Mouse (Mus musculus): ENCODE measurements around the gene Olfr251. TPM values are rescaled to one million over a fixed set of nuclear protein-coding genes. Genes with fewer than 3 reads are reported as not detected.
"Not testable (repeated sequence)": the region's sequence is repeated elsewhere in the genome, so short reads cannot be mapped to it uniquely, and the experiment has no call there.

Gene Olfr251
- polyA plus RNA-seq (2014; fragmentation: Nextera tagmentation; extraction: Ambion mirVana), result not detected in 2 replicates

DNA sequence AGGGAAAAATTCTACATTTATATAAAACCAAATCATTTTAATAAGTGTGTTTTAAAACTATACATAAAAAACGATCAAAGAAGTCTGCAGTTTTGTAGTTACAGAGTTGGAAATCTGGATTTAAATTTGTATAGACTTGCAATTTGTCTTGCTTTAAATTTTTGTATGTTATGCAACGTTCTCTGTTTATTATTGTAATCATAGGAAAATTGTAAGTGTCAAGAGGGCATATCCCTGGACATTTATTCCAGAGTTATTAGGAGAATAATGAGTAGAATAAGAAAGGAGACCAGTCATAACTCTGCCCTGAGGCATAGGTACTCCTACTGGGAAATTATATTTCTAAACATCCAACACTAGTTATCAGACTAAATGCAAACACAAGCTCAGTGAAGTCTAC is at the start of gene Olfr251:
Gene Olfr251 (plus strand): TSS at position 301 of the 400 bp plus-strand sequence.
- no peaks in the 10 kb centered on the region for H3K27me3 ChIP-seq (ENCODE audit: insufficient read depth, low read length)
- no peak within 1 kb of the TSS for H3K9ac ChIP-seq
- WGBS, result 48% methylated on average over 2 of the region's 2 CpGs
- no peaks in the 10 kb centered on the region for H3K4me1 ChIP-seq (ENCODE audit: insufficient read depth)
- H3K4me3 ChIP-seq (ENCODE audit: low read depth, low read length), result no peak within 1 kb of the TSS
- H3K36me3 ChIP-seq (ENCODE audit: insufficient read depth), result no peaks in the 10 kb centered on the region
- H3K4me2 ChIP-seq, result no peak within 1 kb of the TSS
- no peak within 1 kb of the TSS for H3K27ac ChIP-seq (ENCODE audit: low read depth)
- TF ChIP-seq CTCF (IDR thresholded peaks at IDR 0.05; ENCODE audit: low read depth), result no peak
- DNase-seq, result no peak
- ATAC-seq (ENCODE audit: insufficient read depth), result no peak
- H3K9me3 ChIP-seq (ENCODE audit: low read depth, low read length), result no peaks in the 10 kb centered on the region

DNA sequence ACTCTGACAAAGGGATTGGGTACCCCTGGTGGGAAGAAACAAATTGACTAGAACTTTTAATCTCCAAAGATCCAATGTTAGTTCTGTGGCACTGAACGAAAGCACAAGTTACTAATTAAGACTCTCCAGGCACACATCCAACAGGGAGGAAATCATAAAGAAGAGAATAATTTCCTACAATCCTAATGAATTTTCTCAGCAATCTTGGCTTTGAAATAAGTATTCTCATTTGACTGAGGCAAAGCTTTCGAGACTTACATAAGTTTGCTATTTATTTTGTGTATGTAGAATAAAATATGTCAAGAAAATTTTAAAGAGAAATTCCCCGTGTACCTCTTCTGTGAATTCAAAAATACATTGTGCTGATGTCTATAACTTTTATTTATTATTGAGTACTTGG is 48.1 kb upstream of the Olfr251 start, which contains the start of gene Olfr25:
Gene Olfr25 (plus strand): TSS at position 301 of the 400 bp plus-strand sequence.
- DNase-seq, result no peak
- Histone ChIP-seq H3K36me3 (ENCODE audit: insufficient read depth) (no peaks in the 10 kb centered on the region), H3K27ac (ENCODE audit: low read depth) (no peak within 1 kb of the TSS), H3K4me1 (ENCODE audit: insufficient read depth) (no peaks in the 10 kb centered on the region), H3K27me3 (ENCODE audit: insufficient read depth, low read length) (no peaks in the 10 kb centered on the region), H3K4me3 (ENCODE audit: low read depth, low read length) (no peak within 1 kb of the TSS), H3K4me2 (no peak within 1 kb of the TSS), H3K9ac (no peak within 1 kb of the TSS), H3K9me3 (ENCODE audit: low read depth, low read length) (no peaks in the 10 kb centered on the region)
- TF ChIP-seq CTCF (IDR thresholded peaks at IDR 0.05; ENCODE audit: low read depth), result no peak
- 76% methylated on average over 3 of the region's 3 CpGs for WGBS
- no peak for ATAC-seq (ENCODE audit: insufficient read depth)

DNA sequence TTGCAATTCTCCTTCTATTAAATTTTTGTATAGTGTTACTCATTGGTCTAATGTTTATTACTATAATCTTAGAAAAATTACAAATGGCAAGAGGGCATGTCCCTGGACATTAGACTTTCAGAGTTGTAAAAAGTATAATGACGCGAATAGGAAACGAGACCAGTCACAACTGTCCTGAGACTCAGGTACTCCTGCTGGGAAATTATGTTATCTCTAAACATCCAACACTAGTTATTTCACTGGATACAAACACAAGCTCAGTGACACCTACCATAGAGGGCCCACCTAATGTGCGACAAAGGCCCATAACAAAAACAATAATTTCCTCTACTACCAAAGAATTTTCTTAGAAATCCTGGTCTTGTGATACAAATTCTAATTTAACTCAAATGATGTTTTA is 28.8 kb upstream of the Olfr251 start, which contains the start of gene Olfr898:
Gene Olfr898 (plus strand): TSS at position 301 of the 400 bp plus-strand sequence.
- 92% methylated on average over 4 of the region's 4 CpGs for WGBS

DNA sequence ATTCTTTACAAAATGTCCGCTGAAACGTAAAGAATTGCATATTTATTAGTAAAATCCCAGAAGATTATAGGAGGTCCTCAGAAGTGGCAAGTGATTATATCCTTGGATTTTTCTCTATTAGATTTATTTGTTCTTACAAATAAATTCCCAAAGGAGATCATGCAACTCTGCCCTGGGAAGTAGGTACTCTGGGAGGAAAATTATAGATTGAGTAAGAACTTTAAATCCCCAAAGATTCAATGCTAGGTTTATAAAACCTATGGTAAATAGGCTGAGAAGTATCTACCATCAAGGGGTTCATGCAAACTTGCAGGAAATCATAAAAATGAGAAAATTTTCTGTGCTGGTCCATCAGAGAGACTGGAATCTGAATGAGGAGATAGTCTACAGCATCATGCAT is 10.3 kb upstream of the Olfr251 start, which contains the start of gene Olfr250:
Gene Olfr250 (plus strand): TSS at position 301 of the 400 bp plus-strand sequence.
- no peak within 1 kb of the TSS for H3K4me3 ChIP-seq (ENCODE audit: low read depth, low read length)
- no peaks in the 10 kb centered on the region for H3K27me3 ChIP-seq (ENCODE audit: insufficient read depth, low read length)
- no peak within 1 kb of the TSS for H3K27ac ChIP-seq (ENCODE audit: low read depth)
- H3K9ac ChIP-seq, result no peak within 1 kb of the TSS
- ATAC-seq (ENCODE audit: insufficient read depth) (no peak), DNase-seq (no peak)
- no peaks in the 10 kb centered on the region for H3K9me3 ChIP-seq (ENCODE audit: low read depth, low read length)
- no peak within 1 kb of the TSS for H3K4me2 ChIP-seq
- WGBS, result 90% methylated on average over 2 of the region's 2 CpGs
- no peaks in the 10 kb centered on the region for H3K36me3 ChIP-seq (ENCODE audit: insufficient read depth)
- H3K4me1 ChIP-seq (ENCODE audit: insufficient read depth), result no peaks in the 10 kb centered on the region
- no peak for TF ChIP-seq CTCF (IDR thresholded peaks at IDR 0.05; ENCODE audit: low read depth)

More for the DNA sequence above, 28.8 kb upstream of the Olfr251 start, which contains the start of gene Olfr898:
- Histone ChIP-seq H3K27ac (ENCODE audit: low read depth) (no peak within 1 kb of the TSS), H3K4me1 (ENCODE audit: insufficient read depth) (no peaks in the 10 kb centered on the region), H3K27me3 (ENCODE audit: insufficient read depth, low read length) (no peaks in the 10 kb centered on the region), H3K9ac (no peak within 1 kb of the TSS), H3K9me3 (ENCODE audit: low read depth, low read length) (no peaks in the 10 kb centered on the region), H3K36me3 (ENCODE audit: insufficient read depth) (no peaks in the 10 kb centered on the region), H3K4me3 (ENCODE audit: low read depth, low read length) (no peak within 1 kb of the TSS), H3K4me2 (no peak within 1 kb of the TSS)
- ATAC-seq (ENCODE audit: insufficient read depth), result no peak
- no peak for TF ChIP-seq CTCF (IDR thresholded peaks at IDR 0.05; ENCODE audit: low read depth)
- no peak for DNase-seq

DNA sequence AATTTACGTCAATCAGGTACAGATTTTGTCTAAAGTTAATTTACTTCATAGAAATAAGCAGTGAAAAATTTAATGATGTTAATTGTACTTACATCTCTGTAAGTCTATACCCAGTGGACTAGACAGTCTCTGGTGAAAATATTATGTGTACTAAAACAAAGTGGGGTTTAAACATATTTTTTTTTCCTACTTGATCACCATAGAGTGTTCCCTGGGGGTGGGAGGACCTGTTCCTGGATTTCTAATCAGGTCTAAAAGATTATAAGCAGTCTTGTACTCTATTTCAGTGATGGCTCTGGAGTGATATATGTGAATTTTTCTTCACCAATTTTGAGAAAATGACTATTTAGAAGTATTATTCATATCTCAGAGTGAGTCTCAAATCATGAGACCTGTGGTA is 24.5 kb downstream of the Olfr251 start, which contains the start of gene Olfr147:
Gene Olfr147 (plus strand): TSS at position 301 of the 400 bp plus-strand sequence.
- no peak for TF ChIP-seq CTCF (IDR thresholded peaks at IDR 0.05; ENCODE audit: low read depth)
- Histone ChIP-seq H3K27ac (ENCODE audit: low read depth) (no peak within 1 kb of the TSS), H3K9ac (no peak within 1 kb of the TSS), H3K4me2 (no peak within 1 kb of the TSS), H3K4me3 (ENCODE audit: low read depth, low read length) (no peak within 1 kb of the TSS), H3K4me1 (ENCODE audit: insufficient read depth) (no peaks in the 10 kb centered on the region), H3K27me3 (ENCODE audit: insufficient read depth, low read length) (no peaks in the 10 kb centered on the region), H3K9me3 (ENCODE audit: low read depth, low read length) (no peaks in the 10 kb centered on the region), H3K36me3 (ENCODE audit: insufficient read depth) (no peaks in the 10 kb centered on the region)
- ATAC-seq (ENCODE audit: insufficient read depth), result no peak
- no peak for DNase-seq
- WGBS, result 80% methylated on average over 1 of the region's 1 CpGs

DNA sequence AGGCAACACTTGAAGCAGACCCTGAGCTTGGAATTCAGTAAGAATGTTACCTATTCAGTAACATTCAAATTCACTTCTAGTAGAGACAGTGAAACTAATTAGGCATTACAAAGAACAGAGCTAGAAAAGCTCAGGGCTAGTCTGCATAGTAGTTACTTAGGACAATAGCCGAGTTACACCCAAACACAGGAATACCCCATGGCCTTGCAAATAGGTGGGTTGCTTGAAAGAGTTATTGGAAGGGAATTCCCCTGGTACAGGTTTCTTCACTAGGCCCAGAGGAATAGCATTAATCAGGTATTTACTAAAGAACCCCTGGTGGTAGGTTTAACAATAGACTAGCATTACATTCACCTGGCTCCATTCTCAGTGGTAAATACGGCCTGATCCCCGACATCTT is 30.6 kb downstream of the Olfr251 start:
- WGBS, result 92% methylated on average over 3 of the region's 3 CpGs

DNA sequence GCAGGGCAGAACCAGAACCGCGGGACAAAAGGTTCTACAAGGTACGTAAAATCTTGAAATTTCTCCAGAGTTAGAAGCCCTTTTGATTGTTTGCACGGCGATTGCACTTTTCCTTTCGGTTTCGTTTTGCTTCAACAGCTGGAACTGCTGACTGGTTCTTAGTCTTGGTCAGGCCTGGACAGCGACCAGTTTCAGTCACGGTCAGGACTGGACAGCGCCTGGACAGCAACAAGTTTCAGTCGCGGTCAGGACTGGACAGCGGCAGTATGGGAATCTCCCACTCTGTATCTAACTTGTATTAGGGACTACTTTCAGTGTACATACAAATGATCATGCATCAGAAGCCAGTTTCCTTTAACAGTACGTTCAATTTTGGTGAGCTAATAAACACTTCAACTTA is 36.6 kb downstream of the Olfr251 start:
- DNase-seq, result peak; percentile 70
- WGBS, result 86% methylated on average over 14 of the region's 14 CpGs
- H3K4me2 ChIP-seq; H3K36me3 ChIP-seq (ENCODE audit: insufficient read depth); H3K27me3 ChIP-seq (ENCODE audit: insufficient read depth, low read length); ATAC-seq (ENCODE audit: insufficient read depth); H3K9ac ChIP-seq; H3K9me3 ChIP-seq (ENCODE audit: low read depth, low read length); H3K4me1 ChIP-seq (ENCODE audit: insufficient read depth); H3K27ac ChIP-seq (ENCODE audit: low read depth); H3K4me3 ChIP-seq (ENCODE audit: low read depth, low read length): not testable (repeated sequence)

More for the DNA sequence above, 30.6 kb downstream of the Olfr251 start:
- H3K27ac ChIP-seq (ENCODE audit: low read depth); H3K4me1 ChIP-seq (ENCODE audit: insufficient read depth); H3K4me3 ChIP-seq (ENCODE audit: low read depth, low read length); ATAC-seq (ENCODE audit: insufficient read depth); DNase-seq; H3K9ac ChIP-seq; H3K27me3 ChIP-seq (ENCODE audit: insufficient read depth, low read length); H3K9me3 ChIP-seq (ENCODE audit: low read depth, low read length); H3K36me3 ChIP-seq (ENCODE audit: insufficient read depth); H3K4me2 ChIP-seq: not testable (repeated sequence)

DNA sequence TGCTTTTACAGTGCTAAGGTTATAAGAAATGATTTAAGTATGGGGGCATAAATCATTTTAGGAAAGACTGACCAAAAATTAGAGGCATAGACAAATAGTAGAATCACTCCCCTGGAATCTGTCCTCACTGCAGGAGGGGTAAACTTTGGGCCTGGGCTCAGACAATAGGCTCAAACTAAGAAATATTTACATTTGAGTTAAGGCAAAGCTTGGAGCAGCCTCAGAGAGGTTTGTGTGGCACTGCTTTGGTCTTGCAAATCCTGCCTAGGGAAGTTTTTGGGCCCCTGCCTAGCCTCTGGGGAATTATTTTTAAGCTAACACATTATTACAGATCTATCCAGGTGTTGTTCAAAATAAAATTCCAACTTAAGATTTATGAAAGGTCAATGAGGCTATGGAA is 46.9 kb downstream of the Olfr251 start:
- H3K4me1 ChIP-seq (ENCODE audit: insufficient read depth), result no peaks in the 10 kb centered on the region
- no peaks in the 10 kb centered on the region for H3K27me3 ChIP-seq (ENCODE audit: insufficient read depth, low read length)
- H3K4me3 ChIP-seq (ENCODE audit: low read depth, low read length), result no peak overlapping the region
- no peaks in the 10 kb centered on the region for H3K36me3 ChIP-seq (ENCODE audit: insufficient read depth)
- DNase-seq, result no peak
- no peak overlapping the region for H3K9ac ChIP-seq
- TF ChIP-seq CTCF (IDR thresholded peaks at IDR 0.05; ENCODE audit: low read depth), result no peak
- no peak for ATAC-seq (ENCODE audit: insufficient read depth)
- no peak overlapping the region for H3K27ac ChIP-seq (ENCODE audit: low read depth)
- no peaks in the 10 kb centered on the region for H3K9me3 ChIP-seq (ENCODE audit: low read depth, low read length)
- no peak overlapping the region for H3K4me2 ChIP-seq

Measured in lung, embryonic 14.5 days (tissue).